Mouse (Mus musculus): Measurements from ENCODE around the gene Ptcd1.

GRCm38 (mm10) chr5:145164710-145165109 is 2.2 kb downstream of the Ptcd1 start:
- TF ChIP-seq CTCF (conservative IDR thresholded peaks at IDR 0.05; ENCODE audit: insufficient read depth, insufficient read length, low read depth, low read length) (no peak), POLR2A (IDR thresholded peaks at IDR 0.05; ENCODE audit: low read depth, low read length) (no peak)

All from kidney, adult 2 months (tissue).